Mouse (Mus musculus) layer of hippocampus, postnatal 10 days (tissue): ENCODE measurements around the gene Wwc1. TPM values are rescaled to one million over a fixed set of nuclear protein-coding genes. Genes with fewer than 3 reads are reported as not detected.
"Not testable (repeated sequence)": the region's sequence is repeated elsewhere in the genome, so short reads cannot be mapped to it uniquely, and the experiment has no call there.

ENCODE experiments used
- DNase-seq, 2 experiments: peaks; one replicate each; pipeline ENCODE4 v3.0.0; 2021; ENCODE audit warnings: low spot score in 2 of 2
- total RNA-seq, 2 experiments: library from RNA; stranded (reverse); gene quantifications; 2 replicates each; pipeline ENCODE4 v1.2.3; 2021

The Wwc1 gene
- total RNA-seq, 2 experiments from 2014 or later, result 104 to 133 TPM

- DNase-seq, result peak; percentile 45 to 63
Observed at GRCm38 (mm10) chr11:35893018-35893421, 87.3 kb downstream of the Wwc1 start.

- no peak for DNase-seq
Observed at GRCm38 (mm10) chr11:35892293-35892692, 88.0 kb downstream of the Wwc1 start.

GRCm38 (mm10) chr11:35888790-35889189 is 91.5 kb downstream of the Wwc1 start:
- DNase-seq, result no peak

- DNase-seq, result no peak
Observed at GRCm38 (mm10) chr11:35882777-35883176, 97.5 kb downstream of the Wwc1 start.

GRCm38 (mm10) chr11:35878559-35878897 is 101.8 kb downstream of the Wwc1 start:
- DNase-seq, result no peak

- no peak for DNase-seq
Observed at GRCm38 (mm10) chr11:35877651-35878558, 102.4 kb downstream of the Wwc1 start.

- no peak for DNase-seq
Observed at GRCm38 (mm10) chr11:35873624-35874244, 106.6 kb downstream of the Wwc1 start.

- DNase-seq, result no peak
Observed at GRCm38 (mm10) chr11:35870961-35871360, 109.4 kb downstream of the Wwc1 start.

- no peak for DNase-seq
Observed at GRCm38 (mm10) chr11:35866140-35866539, 114.2 kb downstream of the Wwc1 start.

GRCm38 (mm10) chr11:35864981-35865604 is 115.2 kb downstream of the Wwc1 start:
- peak; percentile 62 to 71 for DNase-seq

GRCm38 (mm10) chr11:35863653-35864052 is 116.7 kb downstream of the Wwc1 start:
- DNase-seq, result no peak

GRCm38 (mm10) chr11:35857395-35858067 is 122.8 kb downstream of the Wwc1 start:
- DNase-seq, result no peak

GRCm38 (mm10) chr11:35856359-35857040 is 123.8 kb downstream of the Wwc1 start:
- DNase-seq, result peak; percentile 66 to 75

GRCm38 (mm10) chr11:35855567-35855966 is 124.8 kb downstream of the Wwc1 start:
- no peak for DNase-seq

- no peak for DNase-seq
Observed at GRCm38 (mm10) chr11:35854941-35855340, 125.4 kb downstream of the Wwc1 start.

GRCm38 (mm10) chr11:35853651-35854050 is 126.7 kb downstream of the Wwc1 start:
- no peak for DNase-seq

GRCm38 (mm10) chr11:35852731-35853130 is 127.6 kb downstream of the Wwc1 start:
- peak; percentile 36 to 62 for DNase-seq

- no peak for DNase-seq
Observed at GRCm38 (mm10) chr11:35844299-35844698, 136.0 kb downstream of the Wwc1 start.

- DNase-seq, result not testable (repeated sequence)
Observed at GRCm38 (mm10) chr11:35842560-35842959, 137.8 kb downstream of the Wwc1 start.

- no peak for DNase-seq
Observed at GRCm38 (mm10) chr11:35841738-35842325, 138.5 kb downstream of the Wwc1 start.
